Mouse (Mus musculus): ENCODE data around the gene Robo3. TPM values are rescaled to one million over a fixed set of nuclear protein-coding genes. Genes with fewer than 3 reads are reported as not detected.

Gene Robo3
- polyA plus RNA-seq, 1 experiment from 2014 or later, result 7.3 TPM

GRCm38 (mm10) chr9:37409698-37410445, 23.2 kb downstream of the Robo3 start:
- Histone ChIP-seq H3K27me3 (replicated peaks; ENCODE audit: control insufficient read depth, insufficient read depth, low read length) (no peaks in the 10 kb centered on the region), H3K4me3 (ENCODE audit: low read length) (no peak overlapping the region), H3K36me3 (ENCODE audit: control insufficient read depth, insufficient read depth, low read length) (no peaks in the 10 kb centered on the region), H3K4me2 (ENCODE audit: low read length) (no peak overlapping the region), H3K4me1 (ENCODE audit: control insufficient read depth, insufficient read depth, low read depth, low read length) (peaks cover 3% of the 10 kb centered on the region; the same call in 1 of the 2 replicates), H3K27ac (ENCODE audit: low read depth, low read length) (no peak overlapping the region), H3K9me3 (ENCODE audit: control insufficient read depth, low read length) (no peaks in the 10 kb centered on the region), H3K9ac (ENCODE audit: low read depth, low read length) (no peak overlapping the region)
- WGBS, result 76% methylated on average over 8 of the region's 8 CpGs
- no peak for ATAC-seq

- peaks cover 3% of the 10 kb centered on the region; the same call in 1 of the 2 replicates for H3K4me1 ChIP-seq (ENCODE audit: control insufficient read depth, insufficient read depth, low read depth, low read length)
- peak; percentile 79 for ATAC-seq
- no peaks in the 10 kb centered on the region for H3K9me3 ChIP-seq (ENCODE audit: control insufficient read depth, low read length)
- peak overlapping the region; percentile 1; the same call in 1 of the 2 replicates for H3K4me3 ChIP-seq (ENCODE audit: low read length)
- no peak overlapping the region for H3K27ac ChIP-seq (ENCODE audit: low read depth, low read length)
- WGBS, result 11% methylated on average over 19 of the region's 19 CpGs
- no peaks in the 10 kb centered on the region for H3K36me3 ChIP-seq (ENCODE audit: control insufficient read depth, insufficient read depth, low read length)
- peak overlapping the region; percentile 11 for H3K4me2 ChIP-seq (ENCODE audit: low read length)
- H3K9ac ChIP-seq (ENCODE audit: low read depth, low read length), result peak overlapping the region; percentile 17; the same call in 1 of the 2 replicates
- no peaks in the 10 kb centered on the region for H3K27me3 ChIP-seq (replicated peaks; ENCODE audit: control insufficient read depth, insufficient read depth, low read length)
These were observed 25.1 kb downstream of the Robo3 start for GRCm38 (mm10) chr9:37407850-37408502.

DNA sequence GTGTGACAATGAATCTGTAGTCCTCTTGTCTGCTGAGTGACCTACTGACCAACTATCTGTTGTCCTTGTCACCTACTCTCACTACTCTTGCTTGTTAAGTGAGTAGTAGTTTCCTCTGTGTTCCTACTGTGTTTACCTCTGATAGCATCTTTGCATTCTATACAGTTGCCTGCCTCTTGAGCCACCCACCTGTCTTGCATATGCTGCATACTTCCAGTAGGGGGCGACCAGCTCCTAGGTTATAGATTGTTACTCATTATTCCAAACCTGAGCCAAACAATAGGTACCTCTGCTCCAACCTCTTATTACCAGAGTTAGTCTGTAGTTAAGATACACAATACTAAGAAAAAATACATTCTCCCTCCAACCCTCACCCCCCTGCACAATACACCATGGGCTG, 26.7 kb downstream of the Robo3 start:
- Histone ChIP-seq H3K4me1 (ENCODE audit: control insufficient read depth, insufficient read depth, low read depth, low read length) (peaks cover 3% of the 10 kb centered on the region; the same call in 1 of the 2 replicates), H3K36me3 (ENCODE audit: control insufficient read depth, insufficient read depth, low read length) (no peaks in the 10 kb centered on the region), H3K9me3 (ENCODE audit: control insufficient read depth, low read length) (no peaks in the 10 kb centered on the region), H3K4me2 (ENCODE audit: low read length) (no peak overlapping the region), H3K4me3 (ENCODE audit: low read length) (no peak overlapping the region), H3K27ac (ENCODE audit: low read depth, low read length) (no peak overlapping the region), H3K27me3 (replicated peaks; ENCODE audit: control insufficient read depth, insufficient read depth, low read length) (no peaks in the 10 kb centered on the region), H3K9ac (ENCODE audit: low read depth, low read length) (no peak overlapping the region)
- 0% methylated on average over 1 of the region's 1 CpGs for WGBS
- ATAC-seq, result peak; percentile 65

DNA sequence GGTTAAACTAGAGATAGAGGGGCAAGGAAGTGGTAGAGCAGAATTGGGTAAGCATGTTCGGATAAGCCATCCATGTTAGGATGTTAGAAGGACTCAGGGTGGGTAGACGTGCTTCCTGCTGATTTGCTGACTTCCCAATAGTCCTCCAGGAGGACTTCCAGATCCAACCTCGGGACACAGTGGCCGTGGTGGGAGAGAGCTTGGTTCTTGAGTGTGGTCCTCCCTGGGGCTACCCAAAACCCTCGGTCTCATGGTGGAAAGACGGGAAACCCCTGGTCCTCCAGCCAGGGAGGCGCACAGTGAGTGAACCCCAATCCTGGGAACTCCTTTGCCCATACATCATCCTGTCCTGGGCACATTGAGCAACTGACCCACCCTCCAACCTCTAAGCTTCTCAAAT, 30.0 kb downstream of the Robo3 start:
- peaks cover 3% of the 10 kb centered on the region; the same call in 1 of the 2 replicates for H3K4me1 ChIP-seq (ENCODE audit: control insufficient read depth, insufficient read depth, low read depth, low read length)
- no peaks in the 10 kb centered on the region for H3K27me3 ChIP-seq (replicated peaks; ENCODE audit: control insufficient read depth, insufficient read depth, low read length)
- H3K4me3 ChIP-seq (ENCODE audit: low read length), result no peak overlapping the region; the same call in 1 of the 2 replicates
- no peaks in the 10 kb centered on the region for H3K9me3 ChIP-seq (ENCODE audit: control insufficient read depth, low read length)
- 85% methylated on average over 7 of the region's 7 CpGs for WGBS
- H3K36me3 ChIP-seq (ENCODE audit: control insufficient read depth, insufficient read depth, low read length), result no peaks in the 10 kb centered on the region
- H3K9ac ChIP-seq (ENCODE audit: low read depth, low read length), result no peak overlapping the region
- ATAC-seq, result no peak
- H3K27ac ChIP-seq (ENCODE audit: low read depth, low read length), result no peak overlapping the region
- H3K4me2 ChIP-seq (ENCODE audit: low read length), result no peak overlapping the region

GRCm38 (mm10) chr9:37402501-37402900, 30.5 kb downstream of the Robo3 start:
- WGBS, result 90% methylated on average over 7 of the region's 7 CpGs
- H3K9ac ChIP-seq (ENCODE audit: low read depth, low read length), result no peak overlapping the region
- no peak overlapping the region for H3K4me2 ChIP-seq (ENCODE audit: low read length)
- H3K27me3 ChIP-seq (replicated peaks; ENCODE audit: control insufficient read depth, insufficient read depth, low read length), result no peaks in the 10 kb centered on the region
- H3K4me1 ChIP-seq (ENCODE audit: control insufficient read depth, insufficient read depth, low read depth, low read length), result no peaks in the 10 kb centered on the region
- no peaks in the 10 kb centered on the region for H3K36me3 ChIP-seq (ENCODE audit: control insufficient read depth, insufficient read depth, low read length)
- H3K9me3 ChIP-seq (ENCODE audit: control insufficient read depth, low read length), result no peaks in the 10 kb centered on the region
- H3K27ac ChIP-seq (ENCODE audit: low read depth, low read length), result no peak overlapping the region
- no peak for ATAC-seq
- peak overlapping the region; percentile 7; the same call in 1 of the 2 replicates for H3K4me3 ChIP-seq (ENCODE audit: low read length)

DNA sequence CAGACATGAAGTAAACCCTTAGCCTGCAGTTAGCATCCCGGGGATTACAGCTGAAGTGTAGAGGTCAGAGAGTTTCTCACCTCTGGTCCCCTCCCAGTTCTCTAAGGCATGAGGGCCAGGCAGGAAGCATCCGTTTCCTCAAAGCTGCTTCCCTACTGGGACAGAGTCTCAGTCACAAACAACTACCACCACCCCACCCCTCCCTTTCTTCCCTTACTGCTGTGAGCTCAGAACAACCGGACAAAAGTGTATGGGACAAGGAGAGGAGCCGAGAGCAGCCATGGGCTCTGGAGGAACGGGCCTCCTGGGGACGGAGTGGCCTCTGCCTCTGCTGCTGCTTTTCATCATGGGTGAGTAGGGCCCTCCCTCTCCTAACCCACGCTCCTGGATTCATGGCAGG, 31.2 kb downstream of the Robo3 start, which contains the start of gene Robo4:
Robo4 (plus strand) TSS at position 96 of the 400 bp plus-strand sequence.
- WGBS, result 18% methylated on average over 7 of the region's 7 CpGs
- peak within 1 kb of the TSS; percentile 7; the same call in 1 of the 2 replicates for H3K4me3 ChIP-seq (ENCODE audit: low read length)
- H3K27ac ChIP-seq (ENCODE audit: low read depth, low read length), result no peak within 1 kb of the TSS
- H3K9ac ChIP-seq (ENCODE audit: low read depth, low read length), result no peak within 1 kb of the TSS
- no peaks in the 10 kb centered on the region for H3K9me3 ChIP-seq (ENCODE audit: control insufficient read depth, low read length)
- no peak for ATAC-seq
- no peaks in the 10 kb centered on the region for H3K4me1 ChIP-seq (ENCODE audit: control insufficient read depth, insufficient read depth, low read depth, low read length)
- no peaks in the 10 kb centered on the region for H3K27me3 ChIP-seq (replicated peaks; ENCODE audit: control insufficient read depth, insufficient read depth, low read length)
- H3K36me3 ChIP-seq (ENCODE audit: control insufficient read depth, insufficient read depth, low read length), result no peaks in the 10 kb centered on the region
- H3K4me2 ChIP-seq (ENCODE audit: low read length), result no peak within 1 kb of the TSS

DNA sequence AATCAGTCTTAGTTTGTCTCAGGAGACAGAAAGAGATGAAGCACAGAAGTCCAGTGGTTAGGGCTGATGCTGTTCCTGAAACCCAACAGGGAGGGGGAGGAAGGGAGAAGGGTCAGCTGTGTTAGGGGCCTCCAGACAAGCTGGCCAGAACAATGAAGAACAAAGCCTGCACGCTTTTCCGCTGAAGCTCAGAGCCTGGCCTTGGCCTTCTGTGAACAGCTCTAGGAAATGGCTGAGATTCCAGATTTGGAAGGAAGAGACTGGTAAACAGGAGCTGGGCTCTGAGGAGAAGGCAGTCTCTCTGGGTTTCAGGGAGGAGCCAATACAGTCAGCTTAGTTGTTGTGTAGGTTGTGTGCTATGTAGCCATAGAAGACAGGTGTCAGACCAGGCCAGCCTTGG, 32.5 kb downstream of the Robo3 start:
- no peaks in the 10 kb centered on the region for H3K9me3 ChIP-seq (ENCODE audit: control insufficient read depth, low read length)
- H3K36me3 ChIP-seq (ENCODE audit: control insufficient read depth, insufficient read depth, low read length), result no peaks in the 10 kb centered on the region
- 47% methylated on average over 2 of the region's 2 CpGs for WGBS
- no peaks in the 10 kb centered on the region for H3K4me1 ChIP-seq (ENCODE audit: control insufficient read depth, insufficient read depth, low read depth, low read length)
- H3K4me2 ChIP-seq (ENCODE audit: low read length), result no peak overlapping the region
- H3K9ac ChIP-seq (ENCODE audit: low read depth, low read length), result no peak overlapping the region
- no peak for ATAC-seq
- no peak overlapping the region for H3K4me3 ChIP-seq (ENCODE audit: low read length)
- no peak overlapping the region for H3K27ac ChIP-seq (ENCODE audit: low read depth, low read length)
- no peaks in the 10 kb centered on the region for H3K27me3 ChIP-seq (replicated peaks; ENCODE audit: control insufficient read depth, insufficient read depth, low read length)

DNA sequence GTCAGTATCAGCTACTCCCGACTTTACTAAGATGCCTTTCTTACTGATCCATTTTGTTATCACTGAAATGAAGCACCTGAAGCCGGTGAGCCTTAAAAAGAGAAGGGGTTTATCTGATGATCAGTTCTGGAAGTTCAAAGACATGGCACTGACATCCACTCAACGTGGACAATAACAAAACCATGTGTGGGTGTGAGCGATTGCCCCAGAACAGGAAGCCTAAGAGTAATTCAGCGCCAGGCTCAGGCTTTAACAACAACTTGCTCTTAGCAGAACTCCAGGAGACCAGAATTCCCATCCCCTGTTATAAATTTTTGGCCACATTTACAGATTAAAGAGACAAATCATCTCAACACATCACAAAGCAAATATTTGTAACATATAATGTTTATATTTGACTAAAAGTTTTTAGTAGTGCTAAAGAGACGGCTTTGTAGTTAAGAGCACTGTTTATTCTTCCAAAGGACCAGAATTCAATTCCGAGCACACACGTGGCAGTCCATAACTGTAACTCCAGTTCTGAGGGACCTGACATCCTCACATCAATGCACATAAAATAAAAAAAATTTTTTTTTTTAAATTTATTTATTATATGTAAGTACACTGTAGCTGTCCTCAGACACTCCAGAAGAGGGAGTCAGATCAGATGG, 39.4 kb downstream of the Robo3 start:
- Histone ChIP-seq H3K4me1 (ENCODE audit: control insufficient read depth, insufficient read depth, low read depth, low read length) (no peaks in the 10 kb centered on the region), H3K4me2 (ENCODE audit: low read length) (no peak overlapping the region), H3K9ac (ENCODE audit: low read depth, low read length) (no peak overlapping the region), H3K4me3 (ENCODE audit: low read length) (no peak overlapping the region), H3K27me3 (replicated peaks; ENCODE audit: control insufficient read depth, insufficient read depth, low read length) (no peaks in the 10 kb centered on the region), H3K36me3 (ENCODE audit: control insufficient read depth, insufficient read depth, low read length) (no peaks in the 10 kb centered on the region), H3K9me3 (ENCODE audit: control insufficient read depth, low read length) (no peaks in the 10 kb centered on the region), H3K27ac (ENCODE audit: low read depth, low read length) (no peak overlapping the region)
- ATAC-seq, result no peak
- WGBS, result 81% methylated on average over 8 of the region's 8 CpGs

GRCm38 (mm10) chr9:37392071-37392470, 41.0 kb downstream of the Robo3 start:
- Histone ChIP-seq H3K4me2 (ENCODE audit: low read length) (no peak overlapping the region), H3K36me3 (ENCODE audit: control insufficient read depth, insufficient read depth, low read length) (no peaks in the 10 kb centered on the region), H3K4me1 (ENCODE audit: control insufficient read depth, insufficient read depth, low read depth, low read length) (no peaks in the 10 kb centered on the region), H3K9ac (ENCODE audit: low read depth, low read length) (no peak overlapping the region), H3K4me3 (ENCODE audit: low read length) (no peak overlapping the region), H3K27ac (ENCODE audit: low read depth, low read length) (no peak overlapping the region), H3K27me3 (replicated peaks; ENCODE audit: control insufficient read depth, insufficient read depth, low read length) (no peaks in the 10 kb centered on the region), H3K9me3 (ENCODE audit: control insufficient read depth, low read length) (no peaks in the 10 kb centered on the region)
- WGBS, result 54% methylated on average over 2 of the region's 2 CpGs
- no peak for ATAC-seq
